Comparison of ENCODE assay signal across 9 mouse cellular contexts in genomic region chr12:21472487-21472886, GRCm38 (mm10). TPM values are rescaled to one million over a fixed set of nuclear protein-coding genes. Genes with fewer than 3 reads are reported as not detected.
DNase-seq lines count a peak whose midpoint lies in the region; ATAC-seq lines count a peak whose summit lies in the region.
"Had no signal": no experiment of that assay in that cellular context is flagged by ENCODE, and none has a peak within 500 bp of the region (broad histone marks: within the 10 kb centered on the region; RNA-seq: fewer than 3 reads in every experiment).

No protein-coding gene starts in this region.

- WGBS in liver, embryonic 11.5 days: 53% methylated on average over 4 of the region's 4 CpGs

- H3K9ac ChIP-seq in liver, embryonic 11.5 days (ENCODE audit: low read depth, low read length): no peak overlapping the region

- H3K9me3 ChIP-seq in liver, embryonic 11.5 days (ENCODE audit: control insufficient read depth, low read length): no peaks in the 10 kb centered on the region
- H3K9me3 ChIP-seq: G1E had no signal

- intact Hi-C loops in heart, postnatal 25 days (cut with DNase I): no loop called here

- no peaks in the 10 kb centered on the region for H3K27me3 ChIP-seq in liver, embryonic 11.5 days (replicated peaks; ENCODE audit: control insufficient read depth, insufficient read depth, low read length)

- H3K4me2 ChIP-seq in liver, embryonic 11.5 days: no peak overlapping the region

- no peak overlapping the region for H3K4me3 ChIP-seq in liver, embryonic 11.5 days (ENCODE audit: low read depth, low read length)

- no peak overlapping the region for H3K27ac ChIP-seq in liver, embryonic 11.5 days (ENCODE audit: low read depth, low read length)

- ATAC-seq in frontal cortex, adult (ENCODE audit: low TSS enrichment): no peak
- ATAC-seq in liver, embryonic 11.5 days (replicated peaks; ENCODE audit: low FRiP score): no peak

- no peaks in the 10 kb centered on the region for H3K36me3 ChIP-seq in liver, embryonic 11.5 days (ENCODE audit: control insufficient read depth, insufficient read depth, low read length)
- H3K36me3 ChIP-seq: G1E had no signal

- peak; percentile 24 to 55 for DNase-seq in frontal cortex, adult 2 months (ENCODE audit: extremely low spot score in 1 of 2, low spot score in 1 of 2)
- peak; percentile 38 for DNase-seq in A20 (ENCODE audit: low read depth, low spot score)
- peak; percentile 91 to 95 for DNase-seq in cerebellum, postnatal 25 days
- DNase-seq in heart, postnatal 25 days (ENCODE audit: low spot score): peak; percentile 8
- DNase-seq in lung, postnatal 25 days (ENCODE audit: low spot score): peak; percentile 41
- DNase-seq in spleen, postnatal 36 days (ENCODE audit: low spot score in 2 of 2): no peak
- no peak for DNase-seq in liver, embryonic 11.5 days (ENCODE audit: low spot score)

- H3K4me1 ChIP-seq in liver, embryonic 11.5 days (replicated peaks; ENCODE audit: control insufficient read depth, insufficient read depth, low read length): no peaks in the 10 kb centered on the region

RNA-seq across cellular contexts. Expression of gene Ywhaq, which starts 55.0 kb away (rescaled TPM):
- polyA plus RNA-seq in frontal cortex, adult 2 months (2012; rRNA removed): 295 and 315 TPM in 2 replicates
- 10 to 100 TPM; 65.3 to 81.2 TPM for total RNA-seq in heart, postnatal 25 days (2021)
- 521 and 564 TPM in 2 replicates for polyA plus RNA-seq in liver, embryonic 11.5 days (2014; fragmentation: Nextera tagmentation; extraction: Ambion mirVana)

Comparison
In these comparisons a context has a peak if more than half of its experiments do, and no peak if none do; other contexts are left out.
1. DNase-seq: peak in frontal cortex, adult 2 months (2 of 2), A20 (single experiment), cerebellum, postnatal 25 days (2 of 2), heart, postnatal 25 days (single experiment) and lung, postnatal 25 days (single experiment); none in spleen, postnatal 36 days (0 of 2) and liver, embryonic 11.5 days (single experiment).